Mouse (Mus musculus) spleen, adult 18-20 months (tissue): ENCODE data around the gene BC048403.

Experiments used
- DNase-seq, 2 experiments: peaks; one replicate each; pipeline ENCODE4 v3.0.0; 2022; ENCODE audit warnings: mixed read lengths in 2 of 2

Gene BC048403

DNA sequence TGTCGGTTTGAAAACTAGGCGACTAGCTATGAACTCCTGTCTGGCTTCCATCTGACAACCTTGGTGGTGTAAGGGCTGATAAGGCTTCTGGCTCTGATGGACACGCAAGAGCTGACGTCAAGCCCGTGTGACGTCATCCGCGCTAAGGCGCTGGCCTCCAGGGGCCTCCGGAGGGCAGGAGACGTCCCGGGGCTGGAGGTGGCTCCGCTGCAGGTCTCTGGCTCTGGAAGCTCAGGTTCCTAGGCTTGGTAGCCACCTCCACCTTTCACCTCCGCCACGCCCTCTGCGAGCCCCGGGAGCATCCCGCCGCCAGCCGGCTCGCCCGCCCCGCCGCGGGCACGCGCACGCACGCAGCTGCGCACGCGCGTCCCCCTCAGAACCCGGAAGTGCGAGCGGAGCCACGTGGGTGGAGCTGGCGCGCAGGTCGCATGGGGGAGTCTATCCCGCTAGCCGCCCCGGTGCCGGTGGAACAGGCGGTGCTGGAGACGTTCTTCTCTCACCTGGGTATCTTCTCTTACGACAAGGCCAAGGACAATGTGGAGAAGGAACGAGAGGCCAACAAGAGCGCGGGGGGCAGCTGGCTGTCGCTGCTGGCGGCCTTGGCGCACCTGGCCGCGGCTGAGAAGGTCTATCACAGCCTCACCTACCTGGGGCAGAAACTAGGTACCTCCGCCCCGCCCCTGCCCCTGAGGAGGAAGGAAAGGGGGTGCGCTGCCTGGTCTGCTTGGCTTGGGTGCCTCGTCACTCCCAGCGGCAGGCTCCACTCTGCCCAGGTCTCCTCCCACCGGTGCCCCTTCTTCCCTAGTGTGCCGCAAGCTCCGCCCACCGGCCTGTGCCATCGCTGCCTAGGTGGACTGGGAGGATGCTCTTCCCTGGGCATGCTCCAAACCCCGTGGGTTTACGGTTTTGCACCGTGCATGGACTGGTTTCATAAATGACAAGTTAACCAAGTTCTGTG is at the start of gene BC048403:
Gene BC048403 (plus strand): TSS at position 390 of the 958 bp plus-strand sequence.
- DNase-seq, result peak; percentile 80 to 90

DNA sequence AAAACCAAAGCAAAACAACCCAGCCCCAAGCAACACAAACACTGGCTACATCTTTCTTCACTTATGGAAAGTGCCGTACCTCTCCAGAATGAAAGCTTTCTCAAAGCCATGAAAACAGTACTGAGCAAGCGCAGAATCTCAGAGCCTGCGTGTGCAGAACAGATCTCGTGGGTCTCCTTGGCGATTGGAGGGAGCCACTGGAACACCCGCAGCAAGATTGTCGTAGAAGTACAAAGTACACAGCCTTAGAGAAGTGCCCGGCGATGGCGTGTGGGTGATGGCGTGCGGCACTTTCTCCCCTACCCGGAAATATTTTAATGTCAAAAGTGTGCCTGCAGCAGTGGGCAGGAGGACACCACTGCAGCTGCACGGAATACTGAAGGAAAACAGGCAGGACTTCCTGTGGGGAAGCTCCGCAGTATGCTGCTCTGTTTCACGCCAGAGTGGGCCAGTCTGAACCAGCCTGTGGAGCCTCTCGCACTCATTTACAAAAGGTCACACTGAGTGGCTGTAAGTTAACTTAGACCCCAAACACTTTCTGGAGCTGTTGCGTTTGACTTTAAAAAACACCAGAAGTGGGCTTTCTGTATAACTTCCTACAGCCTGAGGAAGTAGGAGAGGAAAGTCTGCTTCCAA is 46.7 kb upstream of the BC048403 start:
- DNase-seq, result no peak

DNA sequence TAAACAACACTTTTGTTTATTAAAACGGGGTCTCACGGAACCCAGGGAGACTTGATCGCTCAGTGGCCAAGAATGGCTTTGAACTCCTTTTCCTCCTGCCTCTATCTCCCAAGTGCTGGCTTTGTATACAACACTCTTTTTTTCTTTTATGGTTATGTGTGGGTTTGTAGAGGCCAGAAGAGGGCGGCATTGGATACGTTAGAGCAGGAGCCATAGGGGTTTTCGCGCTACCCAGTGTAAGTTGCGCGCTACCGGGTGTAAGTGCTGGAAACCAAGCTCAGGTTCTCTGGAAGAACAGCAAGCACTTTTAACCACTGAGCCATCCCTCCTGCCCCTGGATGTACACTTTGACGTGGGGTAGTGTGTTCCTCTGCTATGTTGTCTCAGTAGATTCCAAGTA is 45.2 kb upstream of the BC048403 start:
- no peak for DNase-seq

DNA sequence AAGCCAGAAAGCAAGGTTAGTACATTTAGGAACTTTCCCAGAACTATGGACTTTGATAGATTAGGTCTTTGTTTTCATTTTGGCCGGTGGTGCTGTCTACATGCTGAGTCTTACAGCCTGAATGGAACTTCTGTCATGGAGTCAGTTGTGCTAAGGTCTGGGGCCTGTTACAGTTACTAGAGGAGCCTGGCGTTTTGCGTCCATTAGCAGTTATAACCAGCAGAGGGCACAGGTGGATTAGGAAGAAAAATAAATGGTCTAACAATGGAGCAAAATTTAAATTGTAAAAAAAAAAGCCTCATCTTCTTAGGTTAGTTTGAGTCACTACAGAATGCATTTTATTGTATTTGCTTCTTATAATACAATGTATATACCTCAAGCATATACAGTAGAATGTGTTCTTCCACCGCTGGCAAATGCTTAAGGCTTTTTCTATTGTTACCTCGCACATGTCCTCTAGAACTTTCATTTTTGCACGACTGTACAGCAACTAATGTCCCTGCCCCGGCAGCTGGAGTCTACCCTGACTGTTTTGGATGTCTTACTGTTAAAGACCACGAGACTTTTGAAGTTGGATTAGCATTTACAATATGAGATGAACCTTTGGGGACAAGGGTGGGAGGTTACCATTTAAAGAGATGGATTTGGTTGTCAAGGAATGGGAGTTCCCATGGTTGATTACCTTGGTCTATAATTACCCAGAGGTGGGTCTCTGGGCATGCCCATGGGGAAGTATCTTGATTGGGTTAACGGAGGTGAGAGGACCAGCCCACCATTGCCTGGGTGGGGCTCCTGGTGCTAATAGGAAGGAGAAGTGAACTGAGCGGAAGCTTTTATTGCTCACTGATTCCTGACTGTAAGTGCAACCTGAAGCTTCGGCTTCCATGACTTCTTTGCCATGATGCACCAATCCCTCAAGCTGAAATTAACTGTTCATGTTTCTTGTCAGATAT is 38.2 kb upstream of the BC048403 start:
- DNase-seq, result peak in 1 of 2 experiments; percentile 30

DNA sequence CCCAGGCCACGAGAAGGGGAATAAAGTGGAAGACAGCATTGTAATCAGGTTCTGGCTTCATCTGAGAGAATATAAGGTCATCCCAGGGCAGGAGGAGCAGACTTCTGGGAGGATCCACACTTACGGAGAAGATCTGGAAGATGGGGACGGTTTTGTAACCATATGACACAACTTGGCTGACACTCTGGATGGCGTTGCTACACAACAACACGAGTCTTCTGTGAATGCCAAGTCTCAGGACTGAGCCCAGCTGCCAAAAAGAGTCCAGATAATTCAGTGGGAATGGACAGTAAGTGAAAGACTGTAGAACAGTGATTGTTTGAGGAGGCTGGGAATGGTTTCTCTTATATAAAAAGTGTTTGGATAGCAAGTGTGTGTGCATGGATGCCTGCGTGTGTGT is 36.1 kb upstream of the BC048403 start:
- DNase-seq, result no peak

DNA sequence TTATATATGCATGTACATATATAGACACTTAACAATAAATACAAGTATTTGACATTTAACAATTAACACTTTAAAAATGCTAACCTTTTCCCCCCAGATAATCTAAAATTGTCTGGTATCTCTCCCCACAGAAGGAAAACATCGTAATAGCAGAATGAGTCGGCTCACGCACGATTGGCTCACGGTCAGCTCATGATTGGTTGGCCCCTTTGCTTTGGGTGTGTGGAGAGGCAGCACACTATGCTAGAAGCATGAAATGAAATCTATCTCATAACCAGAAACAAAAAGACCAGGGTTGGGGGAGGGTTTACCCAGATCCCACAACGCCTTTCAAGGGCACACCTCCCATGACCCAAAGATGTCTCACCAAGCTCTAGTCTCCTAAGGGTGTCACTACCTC is 34.9 kb upstream of the BC048403 start:
- no peak for DNase-seq

DNA sequence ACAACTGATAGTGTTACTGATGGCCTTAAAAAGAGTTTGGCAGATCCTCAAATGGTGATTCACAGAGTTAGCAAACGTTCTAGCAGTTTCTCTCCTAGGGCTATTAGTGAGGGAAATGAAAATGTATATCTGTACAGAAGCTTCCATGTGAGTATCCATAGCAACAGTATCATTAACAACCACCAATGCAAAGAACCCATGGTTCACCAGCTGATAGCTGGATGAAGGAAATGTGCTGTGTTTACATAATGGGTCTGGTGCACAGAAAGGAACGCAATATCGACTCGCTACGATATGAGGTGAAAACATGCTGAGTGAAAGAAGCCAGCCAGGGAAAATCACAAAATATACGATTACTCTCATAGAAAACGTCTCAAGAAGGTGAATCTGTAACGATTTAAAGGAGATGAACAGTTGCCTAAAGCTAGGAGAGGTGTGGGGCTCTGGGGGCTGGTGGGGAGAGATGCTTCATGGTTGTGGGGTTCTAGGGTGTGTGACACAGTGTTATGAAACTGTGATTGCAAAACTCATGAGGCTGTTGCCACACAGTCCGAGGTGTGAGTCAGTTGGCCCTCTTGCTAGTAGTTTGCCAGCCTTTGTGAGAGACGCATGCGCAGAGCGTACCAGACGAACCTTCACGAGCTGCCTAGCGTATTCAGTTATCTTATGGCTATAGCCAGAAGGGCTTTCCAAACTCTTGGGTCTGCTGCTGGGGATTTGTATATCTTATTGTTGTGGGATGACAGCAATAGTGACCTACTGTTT is 34.2 kb upstream of the BC048403 start:
- DNase-seq, result no peak

DNA sequence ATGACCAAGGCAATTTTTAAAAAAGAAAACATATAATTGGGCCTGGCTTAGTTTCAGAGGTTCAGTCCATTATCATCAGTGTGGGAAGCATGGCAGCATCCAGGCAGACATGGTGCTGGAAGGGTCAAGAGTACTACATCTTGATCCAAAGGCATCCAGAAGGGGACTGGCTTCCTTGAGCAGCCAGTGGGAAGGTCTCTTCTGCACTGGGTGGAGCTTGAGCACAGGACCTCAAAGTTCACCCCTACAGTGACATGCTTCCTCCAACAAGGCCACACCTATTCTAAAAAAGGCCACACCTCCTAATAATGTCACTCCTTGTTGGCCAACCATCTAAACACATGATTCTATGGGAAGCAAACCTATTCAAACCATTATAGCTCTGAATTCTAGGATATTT is 22.9 kb upstream of the BC048403 start:
- no peak for DNase-seq

DNA sequence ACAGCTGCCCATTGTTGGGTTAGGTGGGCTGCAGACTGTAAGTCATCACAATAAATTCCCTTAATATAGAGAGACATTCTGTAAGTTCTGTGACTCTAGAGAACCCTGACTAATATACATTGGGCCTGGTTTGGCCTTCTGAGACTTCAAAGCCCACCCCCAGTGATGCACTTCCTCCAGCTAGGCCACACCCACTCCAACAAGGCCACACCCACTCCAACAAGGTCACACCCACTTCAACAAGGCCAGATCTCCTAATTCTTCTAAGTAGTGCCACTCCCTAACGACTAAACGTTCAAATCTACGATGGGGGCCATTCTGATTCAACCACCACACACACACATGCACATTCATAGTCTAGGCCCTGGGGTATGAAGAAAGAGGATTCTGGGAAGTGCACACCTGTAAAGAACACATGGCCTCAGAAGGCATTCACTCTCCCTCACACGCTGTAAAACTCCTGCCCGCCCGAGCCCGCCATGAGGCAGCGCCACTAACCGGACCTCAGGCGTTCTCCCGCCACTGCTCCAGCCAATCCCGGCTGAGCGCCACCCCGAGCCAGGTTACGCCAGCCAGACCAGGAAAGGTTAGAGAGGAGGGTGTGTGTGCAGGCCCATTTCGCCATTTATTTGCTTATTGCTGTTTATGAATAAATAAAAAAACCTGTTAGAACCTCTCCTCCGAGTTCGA is 20.7 kb upstream of the BC048403 start:
- DNase-seq, result no peak

DNA sequence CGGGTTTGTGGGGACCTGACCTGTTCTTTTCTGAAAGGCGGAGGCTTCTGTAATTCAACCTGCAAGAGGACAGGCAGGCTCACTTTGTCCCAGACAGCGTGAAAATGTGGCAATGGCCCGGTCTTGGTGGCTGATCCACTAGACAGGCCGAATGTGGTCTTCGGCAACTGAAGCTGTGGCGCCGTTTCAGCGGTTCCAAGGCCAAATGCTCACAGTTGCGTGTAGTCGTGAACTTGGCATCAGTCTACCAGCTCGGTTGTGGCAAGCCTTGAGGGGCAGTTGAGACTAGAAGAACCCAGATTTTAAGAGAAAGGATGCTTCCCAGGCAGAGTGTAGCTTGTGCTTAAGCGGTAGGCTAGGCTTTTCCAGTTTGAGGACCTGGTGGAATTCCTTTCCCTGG is 19.0 kb upstream of the BC048403 start:
- DNase-seq, result no peak

DNA sequence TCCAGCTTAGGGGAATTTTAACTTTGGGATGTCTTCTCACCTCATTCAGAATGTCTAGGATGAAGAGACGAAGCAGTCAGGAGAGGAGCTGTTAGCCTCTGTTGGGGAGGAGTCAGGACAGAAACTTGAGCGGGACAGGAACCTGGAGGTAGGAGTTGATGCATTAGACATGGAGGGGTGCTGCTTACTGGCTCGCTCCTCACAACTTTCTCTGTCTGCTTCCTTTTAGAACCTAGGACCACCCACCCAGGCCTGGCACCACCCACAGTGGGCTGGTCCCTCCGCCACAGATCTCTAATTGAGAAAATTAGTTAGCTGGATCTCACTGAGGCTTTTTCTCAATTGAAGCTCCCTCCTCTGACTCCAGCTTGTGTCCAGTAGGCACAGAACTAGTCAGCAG is 13.2 kb upstream of the BC048403 start:
- DNase-seq, result no peak

DNA sequence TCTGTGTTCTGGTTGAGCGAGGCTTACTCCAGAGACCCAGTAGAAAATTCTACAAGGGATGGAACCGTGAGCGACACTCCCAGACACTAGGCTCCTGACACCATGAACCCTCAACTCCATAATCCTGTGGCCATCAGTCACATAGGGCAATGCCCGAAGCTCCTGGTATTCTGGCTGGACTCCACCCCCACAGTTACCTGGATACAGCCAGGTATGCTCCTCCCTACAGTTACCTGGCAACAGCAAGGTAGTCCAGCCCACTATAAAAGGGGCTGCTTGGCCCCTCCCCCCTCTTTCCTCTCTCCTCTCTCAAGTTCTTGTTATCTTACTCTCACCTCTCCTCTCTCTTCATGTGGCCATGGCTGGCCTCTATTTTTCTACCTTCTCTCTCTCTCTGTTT is 12.6 kb upstream of the BC048403 start:
- no peak for DNase-seq

DNA sequence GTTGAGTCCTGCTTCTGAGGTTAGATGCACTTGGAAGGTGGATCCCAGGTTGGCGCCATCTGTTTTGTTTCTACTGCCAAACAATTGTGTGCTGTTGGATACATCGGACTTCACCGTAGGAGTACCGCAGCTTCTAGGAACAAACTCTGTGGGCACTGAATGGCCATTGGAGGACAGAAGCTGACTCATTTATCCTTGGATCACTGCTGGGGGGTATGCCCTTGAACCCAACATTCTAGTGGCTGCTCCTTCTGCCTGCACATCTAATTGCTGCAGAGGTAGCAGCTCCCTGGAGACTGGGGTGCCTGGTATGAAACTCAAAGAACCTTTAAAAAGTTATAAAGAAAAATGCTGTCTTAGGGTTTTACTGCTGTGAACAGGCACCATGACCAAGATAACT is 11.5 kb upstream of the BC048403 start:
- DNase-seq, result no peak

DNA sequence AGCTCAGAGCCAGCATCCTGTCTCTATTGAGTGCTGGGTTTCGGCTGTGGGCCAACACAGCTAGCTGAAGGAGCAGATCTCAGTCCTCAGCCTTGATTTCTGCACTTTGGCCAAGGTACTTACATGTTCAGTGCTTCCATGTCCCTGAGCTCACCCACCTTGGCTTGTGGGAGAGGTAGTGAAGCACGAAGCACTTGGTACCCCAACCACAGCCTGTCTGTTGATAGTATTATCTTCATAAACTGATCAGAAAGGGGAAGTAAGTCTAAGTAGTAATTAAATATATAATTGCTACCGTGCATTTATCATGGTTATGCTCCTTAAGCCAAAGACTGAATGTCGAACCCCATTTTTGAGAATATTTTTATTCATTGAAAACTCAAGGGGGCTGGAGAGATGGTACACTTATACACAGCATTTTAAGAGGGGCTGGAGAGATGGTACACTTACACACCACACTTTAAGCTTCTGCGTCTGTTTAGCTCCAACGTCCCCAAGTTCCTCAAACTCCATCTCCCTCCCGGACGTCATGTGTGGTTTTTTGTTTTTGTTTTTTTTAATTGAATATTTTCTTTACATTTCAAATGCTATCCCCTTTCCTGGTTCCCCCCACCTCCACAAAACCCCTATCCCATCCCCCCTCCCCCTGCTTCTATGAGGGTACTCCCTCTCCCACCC is 8.6 kb upstream of the BC048403 start:
- no peak for DNase-seq

DNA sequence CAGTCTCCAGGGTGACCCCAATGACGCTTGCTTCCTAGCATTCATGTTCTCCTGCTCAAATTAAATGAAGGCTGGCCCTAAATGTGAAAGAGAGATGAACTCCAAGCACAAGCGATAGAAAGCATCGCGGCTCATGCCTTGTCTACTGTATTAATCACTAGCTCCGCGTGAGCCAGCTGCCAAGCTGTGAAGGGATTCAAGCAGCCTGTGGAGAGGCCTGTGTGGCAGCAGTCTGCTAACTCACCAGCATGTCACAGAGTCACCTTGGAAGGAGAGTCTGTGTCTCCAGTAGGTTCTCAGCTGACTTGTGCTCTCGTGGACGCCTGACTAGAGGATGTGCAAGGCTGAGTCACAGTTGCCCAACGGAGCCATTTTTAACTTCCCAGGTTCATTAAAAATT is 7.2 kb upstream of the BC048403 start:
- no peak for DNase-seq

DNA sequence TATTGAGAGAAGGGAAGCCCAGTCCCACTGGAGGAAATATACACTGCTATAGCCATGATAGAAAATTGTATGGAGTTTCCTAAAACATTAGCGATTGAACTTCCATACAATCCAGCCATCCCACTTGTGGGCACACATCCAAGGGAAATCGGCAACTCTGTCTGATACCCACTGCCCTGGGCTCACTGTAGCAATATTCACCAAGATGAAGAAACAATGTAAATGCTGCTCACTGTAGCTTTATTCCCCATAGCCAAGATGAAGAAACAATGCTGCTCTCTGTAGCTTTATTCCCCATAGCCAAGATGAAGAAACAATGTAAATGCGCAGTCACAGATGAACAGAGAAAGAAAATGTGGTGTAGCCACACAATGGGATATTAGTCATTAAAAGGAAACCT is 2.5 kb upstream of the BC048403 start:
- DNase-seq, result no peak

DNA sequence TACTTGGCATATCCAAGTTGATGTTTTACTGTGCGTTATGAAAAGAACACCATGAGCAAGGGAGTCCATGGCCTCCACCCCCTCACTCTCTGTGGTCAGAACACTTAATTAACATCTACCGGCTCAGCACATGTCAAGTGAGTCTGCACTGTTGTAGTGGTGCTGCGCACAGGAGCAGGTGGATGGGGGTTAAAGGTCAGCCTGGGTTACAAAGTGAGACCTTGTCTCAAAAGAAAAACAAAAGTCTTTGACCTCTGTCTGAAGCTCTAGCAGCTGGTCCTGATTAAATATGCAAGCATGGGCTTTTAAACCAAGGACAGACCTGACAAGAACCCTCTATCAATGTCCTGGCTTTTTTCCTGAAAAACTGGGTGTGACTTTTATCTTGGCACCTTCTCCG is 2.6 kb downstream of the BC048403 start:
- no peak for DNase-seq

DNA sequence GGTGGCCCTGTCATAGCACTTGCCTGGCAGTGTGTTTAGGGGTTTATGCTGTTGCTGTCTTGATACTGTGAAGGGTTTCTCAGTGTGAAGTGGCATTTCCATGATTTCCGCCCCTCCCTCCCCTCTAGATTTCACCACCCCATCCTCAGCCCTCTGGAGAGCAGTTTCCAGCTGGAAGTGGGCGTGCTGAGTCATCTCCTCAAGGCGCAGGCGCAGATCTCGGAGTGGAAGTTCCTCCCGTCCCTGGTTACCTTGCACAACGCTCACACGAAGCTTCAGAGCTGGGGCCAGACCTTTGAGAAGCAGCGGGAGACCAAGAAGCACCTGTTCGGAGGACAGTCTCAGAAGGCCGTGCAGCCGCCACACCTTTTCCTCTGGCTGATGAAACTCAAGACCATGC is 10.4 kb downstream of the BC048403 start:
- DNase-seq, result no peak

DNA sequence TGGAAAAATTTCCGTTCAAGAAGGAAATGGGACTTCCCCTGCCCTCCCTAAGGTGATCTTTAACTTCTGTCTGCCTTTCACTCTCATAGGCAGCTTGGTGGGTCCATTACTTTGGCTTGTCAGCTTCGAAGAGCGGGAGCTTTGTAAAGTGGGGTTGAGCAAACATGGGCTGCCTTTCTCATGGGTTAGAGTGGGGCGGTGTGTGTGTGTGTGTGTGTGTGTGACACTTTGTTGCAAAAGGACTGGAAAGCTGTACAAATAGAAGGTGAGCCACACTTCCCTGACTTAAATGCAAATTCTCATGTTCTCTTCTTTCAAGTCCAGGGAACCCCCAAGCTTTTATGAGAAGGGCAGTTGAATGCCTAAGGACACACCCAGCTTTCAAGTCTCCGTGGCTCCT is 14.5 kb downstream of the BC048403 start:
- no peak for DNase-seq

DNA sequence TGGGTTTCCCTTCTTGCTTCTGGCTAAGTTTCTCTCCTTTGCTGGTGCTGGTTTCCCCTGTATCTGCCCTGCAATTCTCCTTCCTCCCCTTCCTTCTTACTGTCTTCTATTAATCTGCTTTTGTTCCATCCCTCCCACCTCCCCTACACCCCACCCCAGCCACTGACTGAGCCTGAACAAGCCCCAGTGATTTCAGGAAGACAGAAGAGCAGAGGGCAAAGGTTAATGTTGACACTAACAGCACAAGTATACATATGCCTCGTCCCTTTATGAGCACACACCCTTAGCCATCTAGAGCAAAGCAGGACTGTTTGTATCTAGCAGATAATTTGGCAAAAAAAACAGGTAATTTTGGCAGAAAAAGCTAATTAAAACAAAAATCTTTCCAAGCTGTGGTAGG is 16.1 kb downstream of the BC048403 start:
- DNase-seq, result no peak

DNA sequence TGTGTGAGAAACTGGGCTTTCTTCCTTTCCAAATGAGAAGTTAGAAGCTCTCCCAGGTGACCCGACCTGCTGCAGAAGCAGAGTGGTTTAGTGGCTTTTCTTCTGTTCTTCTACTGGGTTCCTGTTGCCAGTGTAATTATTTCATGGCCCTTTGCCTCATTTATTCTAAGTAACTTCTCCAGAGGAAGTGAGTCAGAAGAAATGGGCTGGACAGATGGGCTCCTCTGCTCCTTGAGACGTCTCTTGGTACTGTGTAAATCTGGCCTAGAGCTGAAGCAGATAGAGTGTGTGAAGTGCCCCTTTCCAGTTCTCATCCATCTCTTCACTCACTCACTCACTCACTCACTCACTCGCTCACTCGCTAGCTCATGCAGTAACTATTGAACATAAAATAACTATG is 16.9 kb downstream of the BC048403 start:
- no peak for DNase-seq
